Mouse (Mus musculus) kidney, postnatal 25 days (tissue): ENCODE measurements around the gene Gm20388.
"Not testable (repeated sequence)": the region's sequence is repeated elsewhere in the genome, so short reads cannot be mapped to it uniquely, and the experiment has no call there.

Experiments
- DNase-seq, 2 experiments: peaks; one replicate each; pipeline ENCODE4 v3.0.0; 2021; ENCODE audit warnings: mixed read lengths in 2 of 2

Gm20388 gene

GRCm38 (mm10) chr8:123422781-123423159 is 3512.1 kb downstream of the Gm20388 start:
- DNase-seq = no peak

GRCm38 (mm10) chr8:123423441-123423840 is 3512.8 kb downstream of the Gm20388 start, which contains the start of gene Def8:
Gene Def8 (plus strand): TSS chr8:123423527.
- peak; percentile 42 to 80 for DNase-seq

GRCm38 (mm10) chr8:123426511-123427509 is 3516.2 kb downstream of the Gm20388 start:
- no peak for DNase-seq

GRCm38 (mm10) chr8:123427639-123428275 is 3517.1 kb downstream of the Gm20388 start:
- no peak for DNase-seq

GRCm38 (mm10) chr8:123428343-123428893 is 3517.8 kb downstream of the Gm20388 start:
- no peak for DNase-seq

GRCm38 (mm10) chr8:123428939-123429721 is 3518.5 kb downstream of the Gm20388 start:
- no peak for DNase-seq

- not testable (repeated sequence) for DNase-seq
Measured at GRCm38 (mm10) chr8:123429722-123430013, 3519.0 kb downstream of the Gm20388 start.

- not testable (repeated sequence) for DNase-seq
Measured at GRCm38 (mm10) chr8:123430936-123431335, 3520.3 kb downstream of the Gm20388 start.

- DNase-seq = no peak
Measured at GRCm38 (mm10) chr8:123431616-123432365, 3521.2 kb downstream of the Gm20388 start.

- DNase-seq = no peak
Measured at GRCm38 (mm10) chr8:123432381-123432780, 3521.7 kb downstream of the Gm20388 start.

GRCm38 (mm10) chr8:123433241-123433974 is 3522.8 kb downstream of the Gm20388 start:
- DNase-seq = not testable (repeated sequence)

- DNase-seq = no peak
Measured at GRCm38 (mm10) chr8:123441788-123442187, 3531.1 kb downstream of the Gm20388 start.

- no peak for DNase-seq
Measured at GRCm38 (mm10) chr8:123442351-123442750, 3531.7 kb downstream of the Gm20388 start.

GRCm38 (mm10) chr8:123442871-123443575 is 3532.4 kb downstream of the Gm20388 start:
- peak; percentile 96 to 98 for DNase-seq

- DNase-seq = peak; percentile 70 to 87
Measured at GRCm38 (mm10) chr8:123443576-123443921, 3532.9 kb downstream of the Gm20388 start.

GRCm38 (mm10) chr8:123444131-123444530 is 3533.5 kb downstream of the Gm20388 start:
- no peak for DNase-seq

GRCm38 (mm10) chr8:123445981-123446380 is 3535.3 kb downstream of the Gm20388 start:
- peak in 1 of 2 experiments; percentile 72 for DNase-seq

- DNase-seq = no peak
Measured at GRCm38 (mm10) chr8:123446799-123447198, 3536.2 kb downstream of the Gm20388 start.

GRCm38 (mm10) chr8:123450783-123451182 is 3540.1 kb downstream of the Gm20388 start:
- no peak for DNase-seq

- not testable (repeated sequence) for DNase-seq
Measured at GRCm38 (mm10) chr8:123451747-123452146, 3541.1 kb downstream of the Gm20388 start.

GRCm38 (mm10) chr8:123452149-123452548 is 3541.5 kb downstream of the Gm20388 start:
- no peak for DNase-seq
